Mouse (Mus musculus): ENCODE data around the gene Adamtsl3. TPM values are rescaled to one million over a fixed set of nuclear protein-coding genes. Genes with fewer than 3 reads are reported as not detected.

Gene Adamtsl3
- polyA plus RNA-seq, 1 experiment from 2014 or later = 0.31 TPM

- ATAC-seq (replicated peaks; ENCODE audit: insufficient number of reproducible peaks, low FRiP score, low TSS enrichment, low read depth) = no peak
- 67% methylated on average over 3 of the region's 3 CpGs for WGBS
- H3K9me3 ChIP-seq (replicated peaks; ENCODE audit: control insufficient read depth, low read length) = no peaks in the 10 kb centered on the region
- H3K4me3 ChIP-seq (ENCODE audit: low read depth, low read length) = no peak overlapping the region
- no peak overlapping the region for H3K9ac ChIP-seq (replicated peaks; ENCODE audit: low read length)
- DNase-seq (ENCODE audit: low spot score) = peak; percentile 50
- H3K36me3 ChIP-seq (replicated peaks; ENCODE audit: control insufficient read depth, insufficient read depth, low read depth, low read length) = no peaks in the 10 kb centered on the region
- H3K27ac ChIP-seq (replicated peaks; ENCODE audit: low read depth, low read length) = no peak overlapping the region
- H3K4me2 ChIP-seq (ENCODE audit: low read depth, low read length) = no peak overlapping the region
- no peaks in the 10 kb centered on the region for H3K4me1 ChIP-seq (ENCODE audit: control insufficient read depth, insufficient read depth, low read length)
- no peaks in the 10 kb centered on the region for H3K27me3 ChIP-seq (ENCODE audit: control insufficient read depth, insufficient read depth, low read length)
Observed at GRCm38 (mm10) chr7:82609629-82610028, 274.1 kb downstream of the Adamtsl3 start.

- Histone ChIP-seq H3K27ac (replicated peaks; ENCODE audit: low read depth, low read length) (no peak overlapping the region), H3K9me3 (replicated peaks; ENCODE audit: control insufficient read depth, low read length) (no peaks in the 10 kb centered on the region), H3K4me2 (ENCODE audit: low read depth, low read length) (no peak overlapping the region), H3K4me1 (ENCODE audit: control insufficient read depth, insufficient read depth, low read length) (no peaks in the 10 kb centered on the region), H3K27me3 (ENCODE audit: control insufficient read depth, insufficient read depth, low read length) (no peaks in the 10 kb centered on the region), H3K9ac (replicated peaks; ENCODE audit: low read length) (no peak overlapping the region), H3K36me3 (replicated peaks; ENCODE audit: control insufficient read depth, insufficient read depth, low read depth, low read length) (no peaks in the 10 kb centered on the region), H3K4me3 (ENCODE audit: low read depth, low read length) (no peak overlapping the region)
- 18% methylated on average over 7 of the region's 7 CpGs for WGBS
- ATAC-seq (replicated peaks; ENCODE audit: insufficient number of reproducible peaks, low FRiP score, low TSS enrichment, low read depth) = no peak
- DNase-seq (ENCODE audit: low spot score) = peak; percentile 78
Observed at GRCm38 (mm10) chr7:82625342-82625741, 289.8 kb downstream of the Adamtsl3 start.

- no peaks in the 10 kb centered on the region for H3K36me3 ChIP-seq (replicated peaks; ENCODE audit: control insufficient read depth, insufficient read depth, low read depth, low read length)
- H3K4me1 ChIP-seq (ENCODE audit: control insufficient read depth, insufficient read depth, low read length) = no peaks in the 10 kb centered on the region; the same call in 1 of the 2 replicates
- H3K27me3 ChIP-seq (ENCODE audit: control insufficient read depth, insufficient read depth, low read length) = no peaks in the 10 kb centered on the region
- no peak overlapping the region for H3K27ac ChIP-seq (replicated peaks; ENCODE audit: low read depth, low read length)
- no peak for DNase-seq (ENCODE audit: low spot score)
- no peaks in the 10 kb centered on the region for H3K9me3 ChIP-seq (replicated peaks; ENCODE audit: control insufficient read depth, low read length)
- 83% methylated on average over 3 of the region's 3 CpGs for WGBS
- no peak for ATAC-seq (replicated peaks; ENCODE audit: insufficient number of reproducible peaks, low FRiP score, low TSS enrichment, low read depth)
- no peak overlapping the region for H3K9ac ChIP-seq (replicated peaks; ENCODE audit: low read length)
- no peak overlapping the region for H3K4me3 ChIP-seq (ENCODE audit: low read depth, low read length)
- no peak overlapping the region for H3K4me2 ChIP-seq (ENCODE audit: low read depth, low read length)
Observed at GRCm38 (mm10) chr7:82647183-82647582, 311.7 kb downstream of the Adamtsl3 start.

- H3K4me2 ChIP-seq (ENCODE audit: low read depth, low read length) = peak overlapping the region; percentile 65
- H3K27ac ChIP-seq (replicated peaks; ENCODE audit: low read depth, low read length) = no peak overlapping the region
- ATAC-seq (replicated peaks; ENCODE audit: insufficient number of reproducible peaks, low FRiP score, low TSS enrichment, low read depth) (no peak; the same call in 1 of the 2 replicates), DNase-seq (ENCODE audit: low spot score) (no peak)
- WGBS = 36% methylated on average over 4 of the region's 4 CpGs
- H3K9me3 ChIP-seq (replicated peaks; ENCODE audit: control insufficient read depth, low read length) = no peaks in the 10 kb centered on the region
- H3K27me3 ChIP-seq (ENCODE audit: control insufficient read depth, insufficient read depth, low read length) = no peaks in the 10 kb centered on the region
- peak overlapping the region; percentile 71 for H3K9ac ChIP-seq (replicated peaks; ENCODE audit: low read length)
- H3K4me3 ChIP-seq (ENCODE audit: low read depth, low read length) = peak overlapping the region; percentile 79
- no peaks in the 10 kb centered on the region; the same call in 1 of the 2 replicates for H3K4me1 ChIP-seq (ENCODE audit: control insufficient read depth, insufficient read depth, low read length)
- no peaks in the 10 kb centered on the region for H3K36me3 ChIP-seq (replicated peaks; ENCODE audit: control insufficient read depth, insufficient read depth, low read depth, low read length)
Observed at GRCm38 (mm10) chr7:82647909-82648308, 312.4 kb downstream of the Adamtsl3 start.

- Histone ChIP-seq H3K9me3 (replicated peaks; ENCODE audit: control insufficient read depth, low read length) (no peaks in the 10 kb centered on the region), H3K4me1 (ENCODE audit: control insufficient read depth, insufficient read depth, low read length) (no peaks in the 10 kb centered on the region; the same call in 1 of the 2 replicates), H3K4me3 (ENCODE audit: low read depth, low read length) (peak within 1 kb of the TSS; percentile 79), H3K27ac (replicated peaks; ENCODE audit: low read depth, low read length) (no peak within 1 kb of the TSS), H3K36me3 (replicated peaks; ENCODE audit: control insufficient read depth, insufficient read depth, low read depth, low read length) (no peaks in the 10 kb centered on the region), H3K27me3 (ENCODE audit: control insufficient read depth, insufficient read depth, low read length) (no peaks in the 10 kb centered on the region), H3K4me2 (ENCODE audit: low read depth, low read length) (peak within 1 kb of the TSS; percentile 65), H3K9ac (replicated peaks; ENCODE audit: low read length) (peak within 1 kb of the TSS; percentile 71)
- ATAC-seq (replicated peaks; ENCODE audit: insufficient number of reproducible peaks, low FRiP score, low TSS enrichment, low read depth) (peak; percentile 99), DNase-seq (ENCODE audit: low spot score) (peak; percentile 95)
- under 1% methylated on average over 46 of the region's 46 CpGs for WGBS
Observed at GRCm38 (mm10) chr7:82648353-82649080, 313.0 kb downstream of the Adamtsl3 start, which contains the start of the genes Saxo2 and Efl1. Gene Saxo2, minus strand, starts transcription at chr7:82648528. Gene Efl1, plus strand, starts transcription at chr7:82648614.

- ATAC-seq (replicated peaks; ENCODE audit: insufficient number of reproducible peaks, low FRiP score, low TSS enrichment, low read depth) = peak; percentile 30; the same call in 1 of the 2 replicates
- Histone ChIP-seq H3K27ac (replicated peaks; ENCODE audit: low read depth, low read length) (no peak overlapping the region), H3K4me1 (ENCODE audit: control insufficient read depth, insufficient read depth, low read length) (no peaks in the 10 kb centered on the region; the same call in 1 of the 2 replicates), H3K4me3 (ENCODE audit: low read depth, low read length) (peak overlapping the region; percentile 79), H3K9ac (replicated peaks; ENCODE audit: low read length) (peak overlapping the region; percentile 71), H3K9me3 (replicated peaks; ENCODE audit: control insufficient read depth, low read length) (no peaks in the 10 kb centered on the region), H3K4me2 (ENCODE audit: low read depth, low read length) (peak overlapping the region; percentile 65), H3K36me3 (replicated peaks; ENCODE audit: control insufficient read depth, insufficient read depth, low read depth, low read length) (no peaks in the 10 kb centered on the region), H3K27me3 (ENCODE audit: control insufficient read depth, insufficient read depth, low read length) (no peaks in the 10 kb centered on the region)
- DNase-seq (ENCODE audit: low spot score) = no peak
- 14% methylated on average over 6 of the region's 6 CpGs for WGBS
Observed at GRCm38 (mm10) chr7:82649081-82649445, 313.6 kb downstream of the Adamtsl3 start.

Other genes starting within 250 kb of the Adamtsl3 start
- gene Sh3gl3, start 161.9 kb upstream of the Adamtsl3 start, polyA plus RNA-seq (2014; fragmentation: Nextera tagmentation; extraction: Ambion mirVana) = 38.4 and 42.6 TPM in 2 replicates